Mouse (Mus musculus): ENCODE data around the gene D430019H16Rik.

D430019H16Rik gene

GRCm38 (mm10) chr12:105541590-105542402 is 88.1 kb downstream of the D430019H16Rik start:
- no peak for DNase-seq

GRCm38 (mm10) chr12:105542513-105542912 is 88.9 kb downstream of the D430019H16Rik start:
- DNase-seq: no peak
